Mouse (Mus musculus) left cerebral cortex, adult 8-10 months (tissue): Measurements from ENCODE around the gene Nhsl1. TPM values are rescaled to one million over a fixed set of nuclear protein-coding genes. Genes with fewer than 3 reads are reported as not detected.
"Not testable (repeated sequence)": the region's sequence is repeated elsewhere in the genome, so short reads cannot be mapped to it uniquely, and the experiment has no call there.

Source experiments
- DNase-seq, 2 experiments: peaks; one replicate each; pipeline ENCODE4 v3.0.0; 2022; ENCODE audit warnings: low spot score in 2 of 2
- total RNA-seq, 4 experiments: library from RNA; stranded (reverse); gene quantifications; 2 replicates each; pipeline ENCODE4 v1.2.4; 2022

Gene Nhsl1
- total RNA-seq, 4 experiments from 2014 or later, result 22.8 to 26.2 (median 23.7) TPM

DNA sequence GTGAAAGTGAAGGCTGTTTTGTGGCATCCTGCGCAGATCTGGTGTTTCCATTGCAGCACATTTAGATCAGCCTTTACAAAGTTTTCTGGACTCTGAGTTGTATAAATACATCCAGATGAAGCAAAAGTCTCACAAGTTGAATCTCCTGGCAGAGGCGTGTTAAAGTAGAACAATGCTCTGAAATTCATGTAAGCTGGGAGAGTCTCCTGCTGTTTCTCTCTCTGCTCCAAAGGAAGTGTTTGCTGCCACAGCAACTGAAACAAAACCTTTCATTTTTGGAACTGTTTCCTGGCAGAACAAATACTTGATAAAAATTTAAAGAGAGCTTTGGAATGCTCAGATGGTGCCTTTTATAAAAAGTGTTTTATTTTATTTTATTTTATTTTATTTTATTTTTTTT lies 118.8 kb downstream of the Nhsl1 start:
- DNase-seq, result peak in 1 of 2 experiments; percentile 19

DNA sequence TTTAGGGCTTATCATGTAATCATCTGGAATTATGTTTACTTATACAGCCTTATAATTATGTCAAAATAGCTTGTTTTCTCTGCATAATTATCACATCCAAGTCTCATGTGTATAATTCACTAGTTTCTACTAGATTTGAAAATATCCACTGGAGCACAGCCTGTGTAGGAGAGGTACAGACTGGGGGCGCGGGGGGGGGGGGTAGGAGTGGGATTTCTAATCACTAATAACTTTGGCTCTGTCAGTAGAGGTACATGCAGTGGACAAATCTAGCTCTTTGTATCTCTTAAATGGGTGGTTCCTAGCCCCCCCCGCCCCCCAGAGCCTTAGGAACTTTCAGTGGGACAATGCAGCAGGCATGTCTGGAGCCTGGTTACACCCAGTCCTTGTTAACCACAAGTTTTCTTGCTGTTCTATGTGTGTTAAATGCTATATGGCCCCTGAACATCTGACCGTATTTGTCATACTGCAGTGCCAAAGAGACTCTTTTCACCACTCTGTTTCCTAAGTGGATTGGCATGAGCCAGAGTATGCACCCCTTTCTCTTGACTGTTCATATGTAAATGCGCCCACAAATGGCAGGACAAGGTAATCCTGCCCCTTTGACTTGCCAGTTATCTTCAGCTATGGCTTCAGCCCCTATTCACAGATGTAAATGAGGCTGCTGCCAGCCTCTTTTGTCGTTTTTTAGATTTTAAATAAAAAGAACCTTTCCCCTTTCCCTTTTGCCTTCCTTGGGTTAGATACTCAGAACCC lies 127.0 kb downstream of the Nhsl1 start:
- no peak for DNase-seq

DNA sequence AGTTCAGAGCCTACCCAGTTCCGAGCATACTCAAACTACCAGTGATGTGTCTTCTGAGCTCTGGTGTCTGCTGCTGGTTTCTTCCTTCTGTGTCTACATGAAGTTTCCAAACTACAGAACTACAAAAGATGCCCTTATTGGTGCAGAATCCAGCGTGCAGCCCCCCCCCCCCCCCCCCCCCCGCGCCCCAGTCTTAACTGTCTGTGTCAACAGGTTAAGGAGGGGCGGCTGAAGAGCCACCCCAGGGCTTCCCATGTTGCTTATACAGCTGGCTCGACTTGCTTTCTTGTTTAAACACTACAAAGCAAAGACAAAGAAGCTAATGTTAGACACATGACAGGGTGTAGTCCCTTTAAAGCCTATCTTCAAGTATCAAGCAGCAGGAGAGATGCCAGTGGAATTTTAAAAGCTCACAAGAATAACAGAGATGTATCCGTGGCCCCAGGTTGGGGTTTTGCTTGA lies 127.6 kb downstream of the Nhsl1 start:
- DNase-seq, result no peak

DNA sequence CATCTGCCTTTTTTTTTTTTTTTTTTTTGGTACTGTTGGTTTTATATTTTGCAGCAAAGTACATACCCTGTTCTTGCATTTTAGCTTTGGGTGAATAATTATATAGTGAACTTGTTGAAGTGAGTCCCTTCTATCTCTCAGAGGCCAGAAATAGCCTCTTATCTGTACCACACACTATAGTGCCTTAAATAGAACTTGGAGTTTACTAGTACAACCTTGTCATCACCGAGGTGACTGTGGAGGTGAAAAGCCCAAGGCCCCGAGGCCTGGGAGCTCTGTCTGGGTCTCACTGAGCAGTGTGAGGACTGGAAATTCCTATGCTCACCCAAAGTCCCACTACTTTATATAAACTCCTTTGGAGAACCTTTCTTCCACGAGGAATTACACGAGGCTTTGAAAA lies 128.5 kb downstream of the Nhsl1 start:
- DNase-seq, result no peak

DNA sequence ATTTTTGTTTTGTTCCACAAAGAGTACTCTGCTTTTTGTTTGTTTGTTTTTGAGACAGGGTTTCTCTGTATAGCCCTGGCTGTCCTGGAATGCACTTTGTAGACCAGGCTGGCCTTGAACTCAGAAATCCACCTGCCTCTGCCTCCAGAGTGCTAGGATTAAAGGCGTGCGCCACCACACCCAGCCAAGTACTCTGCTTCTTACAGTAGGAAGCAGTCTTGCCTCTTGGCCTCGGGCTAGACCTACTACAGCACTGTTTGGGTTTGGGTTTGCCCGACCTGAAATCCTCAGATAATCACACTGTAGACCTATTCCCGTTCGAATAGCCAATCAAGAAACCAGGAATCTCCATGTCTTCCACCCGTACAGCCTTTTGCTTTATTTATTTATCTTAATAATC lies 130.1 kb downstream of the Nhsl1 start:
- DNase-seq, result not testable (repeated sequence)

DNA sequence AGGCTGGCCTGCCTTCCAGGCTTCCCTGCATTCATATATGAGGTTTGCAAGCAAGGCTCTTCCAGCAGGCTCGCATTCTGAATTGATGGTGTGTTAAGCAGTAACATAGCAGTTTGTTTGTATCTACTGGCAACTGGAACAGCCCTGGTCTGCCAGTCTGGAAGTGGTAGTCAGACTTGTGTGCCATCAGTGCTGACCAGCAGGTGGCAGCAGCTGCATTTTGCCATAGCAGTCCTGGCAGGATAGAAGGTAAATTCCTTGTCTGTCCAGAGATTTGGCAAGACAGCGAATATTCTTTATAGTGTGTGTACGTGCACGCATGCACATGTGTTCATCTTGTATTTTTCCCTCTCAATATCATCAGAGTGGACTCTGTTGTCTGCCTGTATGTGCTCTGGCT lies 134.6 kb downstream of the Nhsl1 start:
- peak; percentile 75 for DNase-seq

DNA sequence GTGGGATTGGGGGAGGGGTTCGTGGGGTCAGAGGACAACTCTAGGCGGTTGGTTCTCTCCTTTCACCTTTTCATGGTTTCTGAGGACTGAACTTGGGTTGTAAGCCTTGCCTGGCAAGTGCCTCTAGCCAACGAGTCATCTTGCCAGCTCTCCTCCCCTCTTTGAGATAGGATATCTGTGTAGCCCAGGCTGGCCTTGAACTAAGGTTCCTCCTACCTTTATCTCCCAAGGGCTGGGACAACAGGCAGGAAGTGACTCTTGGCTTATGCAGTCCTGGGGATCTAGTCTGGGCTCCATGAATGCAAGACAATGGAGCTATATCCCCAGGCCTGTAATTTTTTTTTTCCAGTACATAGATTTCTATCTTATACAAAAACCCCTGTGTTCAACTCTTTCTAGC lies 135.4 kb downstream of the Nhsl1 start:
- no peak for DNase-seq

DNA sequence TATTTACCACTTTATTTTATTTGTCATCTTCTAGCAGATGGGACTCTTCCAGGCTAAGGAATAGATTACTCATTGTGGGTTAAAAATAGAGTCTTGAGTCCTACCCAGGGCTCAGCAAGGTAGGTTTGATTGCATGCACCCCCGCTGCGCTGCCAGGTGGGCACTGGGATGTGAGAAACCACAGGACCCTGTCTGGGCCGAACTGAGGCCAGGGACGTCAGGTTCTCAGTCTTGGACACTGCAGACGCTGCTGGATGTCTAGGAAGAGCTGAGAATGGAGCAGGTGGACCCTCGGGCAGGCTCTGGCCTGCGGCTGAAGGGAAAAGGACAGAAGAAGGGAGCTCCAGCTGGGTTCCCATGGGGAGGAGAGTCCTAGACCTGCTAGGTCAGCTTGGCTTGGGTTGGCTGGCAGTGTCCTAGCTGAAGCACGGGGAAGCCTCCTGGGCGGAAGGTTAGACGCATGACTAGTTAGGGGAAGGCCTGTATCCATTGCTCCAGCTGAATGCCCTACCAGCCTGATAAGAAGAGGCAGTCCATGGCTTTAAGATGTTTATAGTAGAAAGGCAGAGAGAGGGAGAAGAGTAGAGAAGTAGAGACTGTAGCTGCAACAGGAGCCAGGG lies 136.6 kb downstream of the Nhsl1 start:
- no peak for DNase-seq

DNA sequence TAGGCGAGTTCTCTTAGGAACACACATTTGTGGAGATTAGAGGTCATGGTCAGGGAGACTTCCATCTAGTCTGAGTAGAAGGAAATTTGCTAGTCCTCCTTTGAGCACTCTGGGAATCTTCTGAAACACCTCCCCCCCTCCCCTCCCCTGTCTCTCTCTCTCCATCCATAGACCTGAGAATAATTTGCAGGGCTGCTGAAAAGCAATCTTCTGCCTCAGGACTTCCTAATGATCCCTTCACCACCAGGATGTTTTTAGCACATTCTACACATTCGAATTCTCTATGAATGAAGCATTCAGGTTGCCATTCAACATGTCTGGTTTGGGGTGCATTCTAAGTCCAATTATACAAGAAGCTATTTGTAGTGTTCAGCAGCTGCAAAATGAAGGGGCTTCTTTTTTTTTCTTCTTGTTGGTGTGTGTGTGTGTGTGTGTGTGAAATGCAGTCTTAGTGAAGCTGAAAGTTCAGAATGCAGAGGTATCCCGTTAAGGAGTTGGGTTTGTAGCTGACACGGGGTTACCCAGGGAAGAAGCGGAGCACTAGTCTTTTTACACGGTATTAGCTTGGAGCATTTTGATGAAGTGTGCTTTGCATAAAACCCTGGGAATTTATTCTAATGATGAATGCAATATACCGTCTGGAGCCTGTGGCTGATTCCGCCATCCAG lies 139.2 kb downstream of the Nhsl1 start:
- no peak for DNase-seq

DNA sequence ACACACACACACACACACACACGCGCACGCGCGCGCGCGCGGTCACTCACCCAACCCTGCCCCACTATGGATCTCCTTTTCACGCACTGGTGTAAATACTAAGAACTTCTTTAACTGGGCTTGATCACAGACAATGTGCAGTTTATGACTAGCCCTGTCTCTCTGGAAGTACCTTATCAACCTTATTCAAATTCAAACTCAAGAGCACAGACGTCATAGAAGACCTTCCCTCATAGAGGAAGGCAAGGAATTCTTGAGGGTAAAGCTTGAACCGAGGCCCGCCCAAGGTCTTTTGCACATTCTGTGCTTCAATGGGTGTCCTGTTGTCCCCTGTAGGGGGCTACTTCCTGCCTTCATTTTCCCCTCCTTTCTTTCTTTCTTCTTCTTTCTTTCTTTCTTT lies 142.6 kb downstream of the Nhsl1 start:
- no peak for DNase-seq

DNA sequence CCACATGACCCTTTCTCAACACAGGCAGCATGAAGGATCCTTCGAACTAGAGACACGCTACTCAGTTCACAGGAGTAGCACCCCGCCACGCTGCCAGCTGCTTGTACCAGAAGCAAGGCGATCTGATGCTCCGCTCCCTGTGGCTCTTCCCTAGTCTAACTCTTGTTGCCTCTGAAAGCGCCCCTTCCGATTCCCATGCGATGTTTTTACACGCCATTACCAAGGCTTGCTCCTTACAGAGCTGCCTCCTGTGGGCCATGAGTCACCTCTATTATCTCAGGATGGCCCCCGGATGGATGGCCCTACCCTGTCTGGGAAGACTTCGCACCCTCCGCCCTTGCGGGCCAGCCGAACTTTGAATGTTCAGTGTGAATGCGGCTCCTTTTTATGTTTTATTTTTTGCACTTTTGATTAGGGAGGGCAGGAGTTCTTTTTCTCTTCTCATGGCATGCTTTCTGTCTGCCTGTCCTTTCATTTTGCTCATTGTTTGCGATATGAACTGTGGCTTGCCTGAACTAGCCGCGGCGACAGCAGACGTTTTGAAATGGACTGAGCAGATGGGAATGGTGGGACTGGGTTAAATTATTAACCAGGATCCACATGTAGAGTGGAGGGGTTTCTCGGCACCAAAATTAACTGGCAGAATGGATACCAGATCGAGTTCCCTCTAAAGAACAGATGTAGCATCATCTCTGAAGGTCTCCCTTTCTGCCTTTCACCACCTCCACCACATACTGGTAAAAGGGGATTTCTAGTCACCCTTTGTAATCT lies 144.5 kb downstream of the Nhsl1 start:
- no peak for DNase-seq

DNA sequence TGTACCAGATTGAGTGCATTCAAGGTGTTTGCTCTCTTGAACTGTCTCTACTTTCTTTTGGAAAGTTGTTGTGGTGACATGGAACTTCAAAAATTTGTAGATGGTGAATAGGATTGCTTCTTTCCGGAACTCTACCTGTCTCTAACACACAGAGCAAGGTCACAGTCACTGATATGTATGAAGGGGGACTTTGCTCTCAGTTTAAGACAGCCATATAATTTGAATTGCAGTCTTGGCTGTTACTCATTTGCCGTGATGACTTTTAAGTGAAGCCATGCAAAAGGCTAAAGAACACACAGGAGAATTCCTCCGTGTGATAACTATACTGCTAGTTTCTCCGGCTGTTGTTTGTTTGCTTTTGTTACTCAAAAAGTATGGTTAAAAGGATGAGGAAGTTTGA lies 149.6 kb downstream of the Nhsl1 start:
- DNase-seq, result no peak

DNA sequence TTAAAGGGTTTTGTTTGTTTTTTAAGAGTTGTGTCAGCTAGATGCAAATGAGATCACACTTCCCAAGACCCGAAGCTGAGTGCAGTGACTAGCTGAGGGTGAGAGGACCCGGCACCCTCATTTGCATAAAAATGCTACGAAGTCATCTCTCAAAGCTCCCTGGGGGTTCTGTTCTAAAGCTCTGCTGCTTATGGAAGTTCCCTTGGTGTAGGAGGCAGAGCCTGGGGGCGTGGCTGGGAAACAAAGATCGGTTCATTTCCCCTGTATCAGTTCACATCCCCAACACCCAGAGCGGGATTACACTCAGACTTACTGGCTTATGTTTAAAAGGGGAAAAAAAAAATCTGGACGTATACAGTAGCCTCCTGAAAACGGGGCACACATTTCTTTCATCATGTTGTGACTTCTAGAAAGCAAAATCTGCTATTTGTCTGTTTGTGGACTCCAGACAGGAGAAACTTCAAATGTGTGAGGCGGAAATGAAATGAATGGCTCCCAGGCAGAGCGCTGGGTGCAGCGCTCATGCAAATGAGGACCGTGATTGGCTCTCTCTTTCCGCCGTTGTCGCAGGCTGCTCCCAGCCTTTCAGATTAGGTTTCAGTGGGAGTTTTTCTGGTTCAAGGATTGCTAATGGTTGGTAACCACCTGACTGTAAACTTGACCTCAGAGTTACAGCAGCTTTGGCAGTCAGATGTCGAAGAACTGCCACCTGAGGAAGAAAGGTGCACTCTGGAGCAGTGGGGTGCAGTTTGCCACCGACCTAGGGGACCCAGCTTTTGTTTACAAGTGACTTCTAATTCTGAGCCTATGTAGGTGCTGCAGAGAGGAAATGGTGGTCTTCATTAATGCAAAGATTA lies 150.7 kb downstream of the Nhsl1 start:
- DNase-seq, result no peak

DNA sequence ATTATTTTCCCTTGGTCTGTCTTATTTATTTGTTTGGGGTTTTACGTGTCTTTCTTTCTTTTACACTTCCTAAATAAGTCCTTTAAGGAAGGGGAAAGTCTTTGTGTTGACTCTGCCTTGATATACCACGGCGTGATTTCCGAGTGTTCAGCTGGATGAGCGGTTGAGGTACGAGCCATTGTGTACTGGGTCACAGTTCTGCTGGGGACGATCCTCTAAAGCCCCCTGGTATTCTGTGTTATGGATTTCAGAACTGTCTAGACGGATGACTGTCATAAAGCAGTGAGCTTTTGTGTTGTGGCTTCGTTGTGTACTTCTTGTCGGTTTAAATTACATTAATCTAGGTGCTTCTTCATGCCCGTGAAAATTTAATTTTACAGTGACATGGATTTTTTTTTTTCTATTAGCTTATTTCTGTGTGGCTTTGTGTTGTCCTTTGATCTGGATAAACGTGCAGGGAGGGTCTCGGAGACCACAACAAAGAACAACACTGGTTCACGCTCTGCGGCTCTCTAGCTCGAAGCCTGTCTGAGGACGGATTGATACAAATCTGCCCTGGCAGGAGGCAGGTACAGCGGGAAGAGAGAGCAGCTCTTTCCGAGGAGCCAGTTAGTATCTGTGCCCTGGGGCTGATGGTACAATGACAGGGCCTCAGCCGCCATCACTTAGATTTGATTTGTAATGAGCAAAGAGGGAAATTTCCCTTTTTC lies 151.7 kb downstream of the Nhsl1 start:
- no peak for DNase-seq

DNA sequence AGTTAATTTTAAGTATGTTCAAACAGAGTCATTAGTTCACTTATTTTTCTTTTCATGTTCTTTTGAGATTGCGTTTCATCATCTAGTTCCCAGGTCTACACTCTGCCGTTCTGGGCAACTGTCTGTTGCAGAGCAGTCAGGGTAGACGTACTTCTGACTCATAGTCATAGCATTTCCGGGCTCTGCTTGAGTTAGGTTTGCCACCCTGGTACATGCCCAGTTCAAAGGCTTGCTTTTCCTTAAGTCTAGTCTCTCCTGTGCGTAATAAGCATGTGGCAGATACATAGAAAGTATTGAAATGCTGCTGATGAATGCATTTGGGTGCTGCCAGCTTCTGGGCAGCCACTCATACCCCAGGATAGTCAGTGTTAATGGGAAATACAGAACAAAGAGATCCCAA lies 152.9 kb downstream of the Nhsl1 start:
- no peak for DNase-seq

DNA sequence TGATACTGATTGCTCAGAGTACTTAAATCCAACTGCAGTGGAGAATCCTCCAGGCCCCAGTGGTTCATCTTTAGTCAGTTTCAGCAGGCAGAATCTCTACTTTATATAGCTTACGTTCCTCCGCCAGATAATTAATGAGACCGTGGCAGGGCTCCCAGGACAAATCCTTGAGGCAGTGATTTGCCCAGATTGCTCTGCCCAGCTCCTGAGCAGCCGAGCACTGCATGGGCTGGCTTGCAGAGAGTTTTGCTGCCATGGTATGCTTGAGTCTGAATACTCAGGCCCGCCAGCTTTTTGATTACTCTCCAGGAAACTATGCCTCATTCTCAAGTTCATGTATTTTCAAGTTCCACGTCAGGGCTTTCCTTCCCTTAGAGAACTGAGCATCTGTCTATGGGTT lies 156.3 kb downstream of the Nhsl1 start:
- no peak for DNase-seq

DNA sequence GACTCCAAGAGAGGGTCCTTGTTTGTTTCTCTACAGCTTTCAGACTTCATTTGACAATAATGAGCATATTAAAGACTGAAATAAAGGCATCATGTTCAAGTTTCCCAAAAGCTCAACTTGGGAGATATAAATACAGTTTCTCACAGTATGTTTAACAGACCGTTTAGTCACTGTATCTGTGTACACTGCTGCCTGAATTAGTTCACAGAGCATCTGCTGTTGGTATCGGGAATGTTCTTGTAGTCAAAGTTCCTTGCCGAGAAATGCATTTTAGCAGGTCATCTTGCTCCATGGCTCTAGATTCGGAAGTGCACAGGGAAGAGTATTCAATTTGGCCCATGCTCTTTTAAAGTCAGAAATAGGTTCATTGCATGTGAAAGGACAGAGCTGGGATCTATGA lies 159.5 kb downstream of the Nhsl1 start:
- no peak for DNase-seq

DNA sequence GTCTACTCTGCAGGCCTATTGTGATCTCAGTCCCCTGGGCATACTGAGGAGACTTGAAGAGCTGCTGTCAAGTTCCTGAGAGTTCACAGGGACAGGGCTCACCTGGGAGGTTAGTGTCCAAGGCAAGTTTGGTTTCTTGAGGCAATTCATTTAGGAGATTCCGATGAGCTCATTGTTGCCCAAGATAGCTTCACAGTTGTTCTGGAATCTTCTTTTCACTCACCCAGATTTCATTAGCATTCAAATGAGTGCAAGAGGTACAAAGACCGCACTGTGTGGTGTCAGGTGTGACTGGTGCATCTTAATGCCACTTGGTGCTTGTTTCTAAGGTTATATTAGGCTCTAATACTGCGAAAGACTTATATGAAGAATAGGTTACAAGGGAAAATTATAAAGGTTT lies 160.5 kb downstream of the Nhsl1 start:
- no peak for DNase-seq

DNA sequence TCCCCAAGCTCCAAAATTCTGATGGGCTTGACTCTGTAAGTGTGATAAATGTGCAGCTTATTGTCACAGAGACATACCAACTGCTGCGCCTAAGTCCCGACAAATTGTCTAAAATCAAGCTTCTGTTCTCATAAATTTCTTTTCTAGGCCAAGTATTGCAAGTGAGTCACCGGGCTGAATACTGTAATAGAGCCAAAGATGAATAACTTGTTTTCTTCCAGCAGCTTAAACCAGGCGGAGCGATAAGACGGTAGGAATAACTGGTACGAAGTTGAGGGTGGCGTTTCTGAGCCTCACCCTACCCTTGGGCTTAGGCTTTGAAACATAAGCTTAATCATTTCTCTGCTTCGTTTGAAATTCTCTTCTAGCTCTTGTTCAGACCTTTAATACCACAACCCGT lies 162.1 kb downstream of the Nhsl1 start:
- peak in 1 of 2 experiments; percentile 15 for DNase-seq

DNA sequence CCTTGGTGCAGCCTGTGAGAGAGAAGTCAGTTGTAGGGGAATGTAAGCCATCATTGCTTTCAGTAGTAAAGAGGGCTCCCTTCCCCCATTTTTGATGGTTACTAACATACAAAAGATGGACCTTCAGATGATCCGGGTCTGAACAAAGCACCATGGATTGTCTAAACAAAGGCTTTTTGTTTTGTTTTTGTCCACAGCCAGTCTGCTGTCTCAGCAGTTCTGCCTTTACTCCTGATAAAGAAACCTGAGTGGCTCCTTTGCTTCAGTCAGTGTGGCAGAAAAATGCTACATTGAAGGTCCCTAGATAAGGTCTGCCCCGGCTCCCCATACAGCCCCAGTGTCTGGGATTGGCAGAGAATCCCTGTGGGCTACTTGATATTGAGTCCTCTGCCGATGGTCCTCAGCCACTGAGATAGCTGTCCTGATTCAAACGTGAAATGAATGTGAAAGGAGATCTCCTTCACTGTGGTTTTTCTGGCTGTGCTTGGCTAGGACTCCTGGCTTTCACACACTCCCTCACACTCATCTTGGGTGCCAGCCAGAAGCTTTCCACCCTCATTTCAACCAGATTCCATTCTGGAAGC lies 163.9 kb downstream of the Nhsl1 start:
- peak; percentile 20 to 55 for DNase-seq
